Mouse (Mus musculus): ENCODE results near the gene Capn3.

- TF ChIP-seq CTCF (IDR thresholded peaks at IDR 0.05; ENCODE audit: low read depth, low read length) (no peak), TAL1 (conservative IDR thresholded peaks at IDR 0.05; ENCODE audit: low read depth, low read length) (no peak), POLR2AphosphoS5 (IDR thresholded peaks at IDR 0.05; ENCODE audit: insufficient replicate concordance, low read depth, low read length) (no peak), GATA1 (IDR thresholded peaks at IDR 0.05; ENCODE audit: borderline replicate concordance, low read length) (no peak), GATA2 (IDR thresholded peaks at IDR 0.05; ENCODE audit: borderline replicate concordance, low read depth, low read length) (no peak)
These were observed 832 bp upstream of the Capn3 start for GRCm38 (mm10) chr2:120454987-120455386.
